Mouse (Mus musculus) cerebellum, adult 2 months (tissue): ENCODE measurements around the gene Rpl18a. TPM values are rescaled to one million over a fixed set of nuclear protein-coding genes. Genes with fewer than 3 reads are reported as not detected.

Experiments
- DNase-seq, 2 experiments: peaks; one replicate each; pipeline ENCODE4 v3.0.0; 2021
- H3K27ac ChIP-seq: fragments of 200-500 bp; 2 replicates; pipeline ENCODE4 v1.5.1; 2012; ENCODE audit warnings: low read length, control low read depth, inconsistent platforms; ENCODE audit not compliant: insufficient read depth
- H3K27me3 ChIP-seq: fragments of 200-500 bp; 2 replicates; pipeline ENCODE4 v1.6.1; 2012; ENCODE audit warnings: inconsistent platforms, mild to moderate bottlenecking, low read length, moderate library complexity; ENCODE audit not compliant: control insufficient read depth, insufficient read depth
- H3K4me1 ChIP-seq: fragments of 200-500 bp; 2 replicates; pipeline ENCODE4 v1.6.1; 2011; ENCODE audit warnings: low read length; ENCODE audit not compliant: control insufficient read depth, insufficient read depth
- H3K4me3 ChIP-seq: fragments of 200-500 bp; replicated peaks from 2 replicates; pipeline ENCODE3; 2011; ENCODE audit warnings: mild to moderate bottlenecking, low read depth, low read length, control low read depth; ENCODE audit not compliant: insufficient read depth
- CTCF ChIP-seq: fragments of 200-500 bp; IDR thresholded peaks from 2 replicates; pipeline ENCODE4 v1.5.1; 2011; ENCODE audit warnings: low read depth, mild to moderate bottlenecking, control low read depth, low read length, moderate library complexity, borderline replicate concordance; ENCODE audit not compliant: insufficient read depth
- POLR2A ChIP-seq: fragments of 200-500 bp; IDR thresholded peaks from 2 replicates; pipeline ENCODE4 v1.6.1; 2011; ENCODE audit warnings: low read length, control low read depth, borderline replicate concordance; ENCODE audit not compliant: insufficient read depth
- WGBS: fragments of 180-500 bp; shearing (Covaris S2); methylation state at CpG from one replicate; pipeline ENCODE4 v1.1.7; 2018; 5-methylcytosine and 5-hydroxymethylcytosine counted together
- polyA plus RNA-seq: library from polyadenylated mRNA; depleted of rRNA; stranded (reverse); fragments of >200 nt; gene quantifications from 2 replicates; pipeline ENCODE4 v1.2.3, GENCODE M21; 2012

Gene Rpl18a
- polyA plus RNA-seq, 1 experiment: 1,510 TPM

DNA sequence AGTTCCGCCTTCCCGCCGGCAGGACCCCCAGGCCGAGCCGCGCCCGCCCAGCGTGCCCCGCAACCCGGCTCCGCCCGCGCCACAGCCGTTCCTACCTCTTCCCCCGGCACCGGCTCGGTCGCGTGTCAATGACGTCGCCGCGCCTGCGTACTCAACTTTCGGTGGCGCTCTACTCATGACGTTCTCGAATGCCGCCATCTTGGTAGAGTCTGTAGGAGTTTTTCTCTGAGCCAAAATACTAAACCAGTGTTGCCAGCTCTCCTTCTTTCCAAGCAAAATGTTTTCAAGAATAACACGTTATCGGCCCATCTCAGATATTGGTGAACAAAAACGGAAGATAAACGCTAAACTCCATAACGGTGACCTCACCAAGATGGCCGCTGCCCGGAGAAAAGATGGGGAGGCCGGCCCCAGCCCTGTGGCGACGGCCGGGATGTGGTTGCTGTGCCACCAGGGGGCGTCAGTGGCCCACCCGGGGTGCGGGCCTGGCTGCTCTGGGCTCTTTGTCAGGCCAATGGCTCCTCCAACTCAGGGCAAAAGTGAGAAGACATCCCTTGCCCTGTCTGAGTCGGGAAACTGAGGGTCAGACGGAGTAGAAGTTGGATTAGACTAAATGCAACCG, 23.7 kb downstream of the Rpl18a start, which contains the start of gene Ccdc124:
Gene Ccdc124, minus strand, starts transcription at position 572 of the 622 bp plus-strand sequence.
- Histone ChIP-seq H3K4me1 (peaks cover 6% of the 10 kb centered on the region; the same call in 1 of the 2 replicates), H3K4me3 (peak within 1 kb of the TSS; percentile 71), H3K27me3 (no peaks in the 10 kb centered on the region), H3K27ac (peak within 1 kb of the TSS; percentile 89)
- TF ChIP-seq POLR2A: peak; percentile 79
- TF ChIP-seq CTCF: peak; percentile 92
- 1% methylated on average over 46 of the region's 46 CpGs for WGBS
- DNase-seq: peak; percentile 95 to 96

DNA sequence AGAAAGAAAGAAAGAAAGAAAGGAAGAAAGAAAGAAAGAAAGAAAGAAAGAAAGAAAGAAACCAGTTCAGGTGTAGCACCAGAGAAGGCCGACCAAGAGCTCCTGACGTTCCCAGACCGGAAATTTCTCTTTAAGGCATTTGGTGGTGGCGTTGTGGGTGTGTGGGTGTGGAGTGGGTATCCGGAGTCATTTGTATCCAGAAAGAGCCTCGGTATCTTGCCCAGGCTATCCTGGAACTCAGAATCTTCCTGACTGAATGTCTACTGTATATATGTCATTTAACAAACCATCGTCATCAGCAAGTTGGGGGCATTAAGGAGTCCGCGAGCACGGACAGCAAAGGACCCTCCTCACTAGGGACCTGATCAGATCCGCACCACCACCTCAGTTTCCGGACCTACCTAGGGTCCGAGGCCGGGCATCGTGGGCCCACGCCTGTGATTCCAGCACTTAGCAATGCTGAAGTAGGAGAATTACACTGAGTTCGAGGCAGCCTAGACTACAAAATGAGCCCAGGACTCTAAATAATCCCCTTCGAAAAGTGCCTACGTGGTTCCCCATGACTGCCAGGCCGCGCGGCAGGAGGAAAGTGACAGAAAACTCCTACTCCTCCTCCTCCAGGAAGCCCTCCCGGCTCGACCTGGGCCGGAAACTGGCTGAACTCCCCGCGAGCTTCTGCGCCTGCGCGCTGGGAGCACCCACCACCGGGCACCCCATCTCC, 24.4 kb downstream of the Rpl18a start:
- no peak for DNase-seq
- H3K27me3 ChIP-seq: no peaks in the 10 kb centered on the region
- 3% methylated on average over 31 of the region's 31 CpGs for WGBS
- TF ChIP-seq POLR2A (no peak), CTCF (no peak)
- peak overlapping the region; percentile 71 for H3K4me3 ChIP-seq
- H3K27ac ChIP-seq: peak overlapping the region; percentile 89; the same call in 1 of the 2 replicates
- peaks cover 6% of the 10 kb centered on the region; the same call in 1 of the 2 replicates for H3K4me1 ChIP-seq

DNA sequence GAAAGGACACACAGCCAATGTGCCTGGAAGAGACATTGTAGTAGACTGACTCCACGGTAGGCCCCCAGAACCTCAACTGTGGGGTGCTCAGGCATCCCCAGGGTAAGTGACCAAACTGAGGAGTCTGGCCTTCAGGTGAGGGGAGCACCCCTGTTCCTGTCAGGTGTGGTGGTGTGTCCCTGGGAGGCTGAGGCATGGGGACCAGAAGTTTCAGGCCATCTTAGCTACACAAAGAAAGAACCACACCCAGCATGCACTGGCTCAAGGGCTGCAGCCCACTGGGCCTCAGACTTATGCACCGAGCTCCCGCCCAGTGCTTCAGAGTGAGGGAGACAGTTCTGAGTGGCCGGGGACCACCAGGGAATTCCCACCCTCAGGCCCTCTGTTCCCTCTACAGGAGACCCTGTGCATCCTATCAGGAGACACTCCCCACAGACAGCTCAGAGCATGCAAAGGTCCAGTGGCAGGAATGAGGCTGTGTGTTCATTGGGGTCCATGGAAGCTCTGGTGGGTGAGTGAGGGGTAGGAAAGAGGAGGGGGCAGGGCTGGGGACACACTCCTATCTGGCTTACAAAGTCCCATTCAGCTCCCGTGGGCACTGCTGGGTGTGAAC, 25.9 kb downstream of the Rpl18a start:
- Histone ChIP-seq H3K27me3 (no peaks in the 10 kb centered on the region), H3K27ac (no peak overlapping the region), H3K4me1 (peaks cover 6% of the 10 kb centered on the region; the same call in 1 of the 2 replicates), H3K4me3 (no peak overlapping the region)
- 83% methylated on average over 5 of the region's 5 CpGs for WGBS
- no peak for DNase-seq
- TF ChIP-seq CTCF (no peak), POLR2A (no peak)

DNA sequence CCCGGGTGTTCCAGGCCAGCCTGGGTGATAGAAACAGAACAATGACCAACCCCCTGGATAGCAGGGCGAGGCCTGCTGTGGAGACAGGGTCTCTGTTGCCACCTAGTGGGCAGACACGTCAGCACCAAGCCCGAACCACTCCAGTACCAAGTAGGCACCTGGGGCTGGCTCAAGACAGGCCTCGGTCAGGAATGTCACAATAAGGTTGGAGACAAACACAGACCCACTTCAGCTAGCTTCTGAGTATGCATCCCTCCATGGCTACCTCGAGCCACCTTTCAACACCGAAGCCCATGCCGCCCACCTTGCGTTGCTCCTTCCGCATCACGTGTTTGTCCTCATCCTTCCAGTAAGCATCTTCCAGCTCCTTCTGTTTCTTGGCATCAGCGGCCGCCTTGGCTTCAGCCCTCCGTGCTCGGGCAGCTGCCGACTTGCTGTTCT, 27.6 kb downstream of the Rpl18a start:
- no peak overlapping the region for H3K27ac ChIP-seq
- TF ChIP-seq POLR2A (no peak), CTCF (peak; percentile 90)
- peak; percentile 67 to 72 for DNase-seq
- H3K4me3 ChIP-seq: no peak overlapping the region
- H3K27me3 ChIP-seq: no peaks in the 10 kb centered on the region
- WGBS: 12% methylated on average over 16 of the region's 16 CpGs
- peaks cover 10% of the 10 kb centered on the region for H3K4me1 ChIP-seq

DNA sequence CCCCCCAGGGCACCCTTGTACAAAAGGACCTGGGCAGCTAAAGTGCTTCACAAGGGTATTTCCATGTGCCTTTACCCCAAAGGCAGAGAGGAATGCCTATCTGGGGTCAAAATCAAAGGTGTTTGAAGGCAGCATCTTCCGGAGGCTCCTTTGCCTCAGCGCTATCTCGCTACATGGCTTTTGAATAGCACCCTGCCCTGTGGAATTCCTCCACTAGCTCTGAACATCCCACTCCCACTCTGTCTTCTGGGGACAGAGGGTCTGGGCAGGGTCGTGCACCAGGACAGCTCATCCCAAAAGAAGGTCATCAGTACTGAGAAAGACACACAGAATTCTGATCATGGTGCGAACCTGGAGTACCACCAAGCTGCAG, 28.0 kb downstream of the Rpl18a start:
- WGBS: 60% methylated on average over 5 of the region's 5 CpGs
- no peak overlapping the region for H3K4me3 ChIP-seq
- no peak for DNase-seq
- H3K27me3 ChIP-seq: no peaks in the 10 kb centered on the region
- H3K27ac ChIP-seq: no peak overlapping the region
- H3K4me1 ChIP-seq: peaks cover 11% of the 10 kb centered on the region
- TF ChIP-seq POLR2A (no peak), CTCF (no peak)

DNA sequence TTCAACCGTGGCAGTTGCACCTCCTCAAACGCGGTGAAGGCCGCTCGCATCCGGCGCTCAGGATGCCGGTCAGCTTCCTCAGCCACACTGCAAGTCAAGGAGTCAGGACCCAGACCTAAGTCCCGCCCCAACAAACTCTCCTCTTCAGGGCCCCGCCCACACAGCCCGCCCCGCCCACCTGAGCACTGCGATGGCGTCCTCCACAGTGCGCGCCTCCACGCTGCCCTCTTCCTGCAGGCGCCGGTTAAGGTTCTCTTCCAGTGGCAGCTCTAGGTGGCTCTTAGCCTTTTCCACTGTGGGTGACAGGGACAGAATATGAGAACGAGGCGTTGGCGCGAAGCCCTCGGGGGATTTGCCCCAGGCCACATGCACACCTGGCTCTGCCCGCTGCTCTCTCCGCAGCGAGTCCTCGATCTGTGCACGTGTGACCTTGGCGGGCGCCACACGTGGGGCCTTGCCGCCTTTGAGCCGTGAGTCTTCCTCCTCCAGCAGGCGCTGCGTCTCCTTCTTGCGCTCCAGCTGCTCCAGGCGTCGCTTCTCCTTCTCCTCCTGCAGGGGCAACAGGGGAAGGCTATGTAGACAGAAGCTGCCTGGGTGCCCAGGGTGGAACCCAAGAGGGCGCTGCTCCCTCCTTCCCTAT, 28.5 kb downstream of the Rpl18a start:
- TF ChIP-seq POLR2A: no peak
- no peak for TF ChIP-seq CTCF
- Histone ChIP-seq H3K4me1 (peaks cover 11% of the 10 kb centered on the region), H3K27me3 (no peaks in the 10 kb centered on the region), H3K27ac (no peak overlapping the region), H3K4me3 (no peak overlapping the region)
- DNase-seq: no peak
- WGBS: 46% methylated on average over 40 of the region's 40 CpGs

DNA sequence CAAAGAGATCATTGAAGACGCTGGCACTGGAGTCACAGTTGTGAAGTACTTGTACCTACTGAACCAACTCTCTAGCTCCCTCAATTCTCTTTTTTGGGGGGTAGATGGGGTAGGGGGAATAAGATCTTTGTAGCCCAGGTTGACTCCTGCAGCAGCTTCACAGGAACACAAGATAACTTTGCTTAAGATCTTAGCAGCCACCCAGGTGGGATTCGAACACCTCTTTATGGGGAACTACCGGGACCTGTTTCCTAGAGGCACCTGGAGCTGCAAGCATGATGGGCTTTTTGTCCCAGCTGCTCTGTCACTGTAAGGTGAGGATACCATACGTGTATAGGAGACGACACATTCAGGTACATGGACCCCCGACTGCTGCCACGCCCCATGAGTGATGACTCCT, 30.6 kb downstream of the Rpl18a start:
- peaks cover 1% of the 10 kb centered on the region; the same call in 1 of the 2 replicates for H3K27me3 ChIP-seq
- H3K27ac ChIP-seq: no peak overlapping the region
- 87% methylated on average over 7 of the region's 7 CpGs for WGBS
- TF ChIP-seq POLR2A (no peak), CTCF (no peak)
- no peak overlapping the region for H3K4me3 ChIP-seq
- DNase-seq: no peak
- H3K4me1 ChIP-seq: peaks cover 18% of the 10 kb centered on the region
